Mouse (Mus musculus) thymus, adult 2 months (tissue): ENCODE results near the gene Psmd3.

ENCODE experiments used
- CTCF ChIP-seq: fragments of 200-500 bp; IDR thresholded peaks from 2 replicates; pipeline ENCODE4 v1.5.1; 2012; ENCODE audit warnings: mild to moderate bottlenecking, control low read depth, low read length, moderate library complexity, borderline replicate concordance; ENCODE audit not compliant: control insufficient read depth, poor library complexity, insufficient read depth; ENCODE audit errors: extremely low read depth
- POLR2A ChIP-seq: fragments of 200-500 bp; IDR thresholded peaks from 2 replicates; pipeline ENCODE4 v1.6.1; 2012; ENCODE audit warnings: mild to moderate bottlenecking, low read length, control low read depth, moderate library complexity; ENCODE audit not compliant: control insufficient read depth, poor library complexity, insufficient read depth; ENCODE audit errors: extremely low read depth

- no peak for TF ChIP-seq POLR2A
- no peak for TF ChIP-seq CTCF
Observed at GRCm38 (mm10) chr11:98672482-98672881, 9.9 kb upstream of the Psmd3 start.
